Mouse (Mus musculus) layer of hippocampus, adult 11-12 months (tissue): ENCODE measurements around the gene Cyp2t4.
A peak's percentile ranks its signal among the peaks of the same experiment; 100 is the strongest.

ENCODE experiments used
- DNase-seq: peaks from one replicate; pipeline ENCODE4 v3.0.0; 2022; ENCODE audit warnings: low spot score

The Cyp2t4 gene

GRCm38 (mm10) chr7:27184964-27185363 lies 31.4 kb downstream of the Cyp2t4 start:
- DNase-seq: no peak

- DNase-seq: no peak
Observed at GRCm38 (mm10) chr7:27185986-27186385, 32.5 kb downstream of the Cyp2t4 start.

DNA sequence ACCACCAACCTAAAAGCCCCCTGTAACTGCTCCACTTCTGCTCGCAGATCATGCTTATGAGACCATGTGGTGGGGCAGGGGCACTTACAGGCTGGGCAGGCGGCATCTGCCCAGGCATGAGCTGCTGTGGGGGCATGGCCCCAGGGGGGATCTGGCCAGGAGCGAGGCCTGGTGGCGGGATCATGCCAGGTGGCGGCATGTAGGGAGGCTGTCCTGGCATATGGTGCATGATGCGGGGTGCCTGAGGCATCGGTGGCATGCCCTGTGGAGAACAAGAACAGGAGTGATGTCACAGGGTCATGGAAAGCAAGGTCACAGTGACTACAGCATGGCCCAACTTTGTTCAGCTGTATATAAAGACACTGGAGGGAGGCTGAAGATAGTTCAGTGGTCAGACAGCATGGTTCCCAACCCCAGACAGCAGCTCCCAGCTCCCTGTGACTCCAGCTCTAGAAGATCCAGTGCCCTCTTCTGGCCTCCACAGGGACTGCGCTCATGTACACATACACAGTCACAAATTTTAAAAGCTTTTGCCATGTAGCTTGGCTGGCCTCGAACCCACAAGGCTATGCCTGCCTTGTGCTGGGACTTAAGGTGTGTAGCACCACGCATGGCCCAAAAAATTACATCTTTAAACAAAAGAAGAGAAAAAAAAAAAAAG lies 35.9 kb downstream of the Cyp2t4 start:
- no peak for DNase-seq

DNA sequence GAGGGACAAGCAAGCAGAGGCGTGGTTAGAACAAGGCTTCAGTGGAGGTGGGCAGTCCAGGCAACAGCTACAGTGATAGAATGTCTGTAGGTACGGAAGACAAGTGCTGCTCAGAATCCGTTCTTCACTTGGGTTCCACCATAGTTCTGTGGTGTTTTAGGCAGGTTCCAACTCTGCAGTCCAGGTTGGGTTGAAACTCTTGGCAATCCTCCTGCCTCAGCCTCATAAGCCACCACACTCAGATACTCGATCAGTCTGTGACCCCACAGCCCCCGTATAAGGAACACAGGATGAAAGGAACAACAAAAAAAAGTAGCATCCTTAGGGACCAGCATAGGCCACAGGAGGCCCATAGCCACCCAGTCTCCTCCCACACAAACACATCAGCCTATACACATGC lies 38.9 kb downstream of the Cyp2t4 start:
- no peak for DNase-seq

DNA sequence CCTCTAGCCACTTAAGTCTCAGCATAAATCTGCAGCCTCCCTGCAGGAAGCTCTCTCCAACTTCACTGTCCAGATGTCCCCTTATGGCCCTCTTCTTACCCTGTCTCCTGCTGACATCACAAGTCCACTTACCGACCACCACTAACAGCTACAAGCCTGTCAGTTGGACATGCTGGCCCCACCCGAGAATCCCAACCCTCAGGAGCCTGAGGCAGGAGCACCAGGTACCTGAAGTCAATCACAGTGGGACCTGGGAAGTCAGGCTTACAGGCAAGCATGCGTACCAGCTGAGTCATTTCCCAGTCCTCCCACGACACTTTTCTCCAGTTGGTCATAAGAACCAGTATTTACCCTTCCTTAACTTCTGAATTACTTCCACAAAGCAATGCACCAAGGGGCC lies 40.2 kb downstream of the Cyp2t4 start:
- no peak for DNase-seq

- peak; percentile 99 for DNase-seq
Observed at GRCm38 (mm10) chr7:27195681-27196611, 42.4 kb downstream of the Cyp2t4 start, which contains the start of the genes BC024978 and Snrpa. BC024978 (plus strand) TSS chr7:27195781. Snrpa (minus strand) TSS chr7:27196271.

DNA sequence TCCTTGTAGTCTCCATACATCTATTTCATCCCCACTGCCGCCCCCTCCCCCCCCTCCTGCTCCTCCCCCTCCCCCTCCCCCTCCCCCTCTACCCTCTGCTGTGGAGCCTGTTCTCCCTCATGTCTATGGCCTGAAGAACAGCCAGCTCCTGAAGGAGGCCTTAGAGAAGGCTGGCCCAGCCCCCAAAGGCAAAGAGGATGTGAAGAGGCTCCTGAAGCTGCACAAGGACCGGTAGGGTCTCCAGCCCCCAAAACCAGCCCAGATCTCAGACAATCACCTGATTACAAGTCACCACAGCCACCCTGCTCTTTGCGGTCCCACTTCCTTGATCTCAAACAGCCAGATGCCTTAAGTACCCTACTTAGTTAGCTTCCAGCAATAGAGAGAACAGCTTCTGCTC lies 43.6 kb downstream of the Cyp2t4 start:
- DNase-seq: no peak

- no peak for DNase-seq
Observed at GRCm38 (mm10) chr7:27197634-27198033, 44.1 kb downstream of the Cyp2t4 start.

DNA sequence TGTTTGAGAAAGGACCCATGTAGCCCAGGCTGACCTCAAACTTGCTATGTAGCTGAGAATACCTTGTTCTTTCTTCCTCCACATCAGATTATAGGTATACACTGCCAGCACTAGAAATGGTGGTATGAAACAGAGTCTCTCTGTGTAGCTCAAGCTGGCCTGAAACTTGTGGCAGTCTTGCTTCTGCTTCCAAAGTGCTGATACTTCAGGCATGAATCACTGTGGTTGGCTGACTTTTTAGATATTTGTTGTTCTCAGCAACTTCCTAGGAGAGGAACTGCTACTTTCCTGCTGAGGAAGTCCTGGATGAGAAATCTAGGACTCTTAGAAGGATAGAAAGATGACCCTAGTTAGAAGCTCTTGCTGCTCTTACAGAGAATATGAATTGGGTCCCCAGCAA lies 44.8 kb downstream of the Cyp2t4 start:
- DNase-seq: no peak

GRCm38 (mm10) chr7:27198779-27199178 lies 45.3 kb downstream of the Cyp2t4 start:
- no peak for DNase-seq

- no peak for DNase-seq
Observed at GRCm38 (mm10) chr7:27203730-27204449, 50.4 kb downstream of the Cyp2t4 start.
